Mouse (Mus musculus) megakaryocyte-erythroid progenitor cell, adult 5-6 weeks (primary cell): ENCODE results near the gene Olfr469. TPM values are rescaled to one million over a fixed set of nuclear protein-coding genes. Genes with fewer than 3 reads are reported as not detected.
"Not testable (repeated sequence)": the region's sequence is repeated elsewhere in the genome, so short reads cannot be mapped to it uniquely, and the experiment has no call there.

Experiments
- ATAC-seq: replicated peaks from 2 replicates; pipeline ENCODE4 v1.8.0; 2016; ENCODE audit warnings: mild to moderate bottlenecking, inconsistent platforms; ENCODE audit not compliant: severe bottlenecking, poor library complexity, low FRiP score, low TSS enrichment
- total RNA-seq, 2 experiments: library from RNA; stranded (forward) in 1 of 2; stranded (reverse) in 1 of 2; fragments of 200-1000, 215-1000 nt in 1 of 2; fragments of >200 nt in 1 of 2; fragmentation: Nextera tagmentation in 1 of 2; gene quantifications; 2 replicates each; pipeline ENCODE4 v1.2.3; 2014 to 2017

The Olfr469 gene
- total RNA-seq (2014; fragmentation: Nextera tagmentation) (not detected in 2 replicates), total RNA-seq (2017) (not detected in 2 replicates)

DNA sequence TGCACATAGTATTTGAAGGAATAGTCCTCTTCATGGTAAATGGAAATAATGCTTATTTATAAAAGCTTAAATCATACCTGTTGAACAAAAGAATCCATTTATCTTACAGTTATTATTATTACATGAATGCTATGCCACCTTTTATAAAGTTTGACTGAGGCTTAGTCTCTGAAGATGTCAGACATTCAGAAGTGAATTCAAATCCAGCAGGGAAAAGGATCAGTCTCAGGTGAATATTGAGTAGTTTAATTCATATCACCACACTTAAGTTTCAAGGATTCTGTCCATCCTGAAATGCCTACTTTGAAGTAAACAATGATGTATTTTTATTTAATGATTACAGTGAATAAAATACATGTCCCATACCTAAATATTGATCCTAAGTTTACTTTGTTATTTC is at the start of gene Olfr469:
Olfr469 (minus strand) TSS at position 101 of the 400 bp plus-strand sequence.
- ATAC-seq = not testable (repeated sequence)

DNA sequence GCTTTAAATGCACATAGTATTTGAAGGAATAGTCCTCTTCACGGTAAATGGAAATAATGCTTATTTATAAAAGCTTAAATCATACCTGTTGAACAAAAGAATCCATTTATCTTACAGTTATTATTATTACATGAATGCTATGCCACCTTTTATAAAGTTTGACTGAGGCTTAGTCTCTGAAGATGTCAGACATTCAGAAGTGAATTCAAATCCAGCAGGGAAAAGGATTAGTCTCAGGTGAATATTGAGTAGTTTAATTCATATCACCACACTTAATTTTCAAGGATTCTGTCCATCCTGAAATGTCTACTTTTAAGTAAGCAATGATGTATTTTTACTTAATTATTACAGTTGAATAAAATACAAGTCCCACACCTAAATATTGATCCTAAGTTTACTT is 22.0 kb upstream of the Olfr469 start, which contains the start of gene Olfr470:
Olfr470 (minus strand) TSS at position 101 of the 400 bp plus-strand sequence.
- not testable (repeated sequence) for ATAC-seq

DNA sequence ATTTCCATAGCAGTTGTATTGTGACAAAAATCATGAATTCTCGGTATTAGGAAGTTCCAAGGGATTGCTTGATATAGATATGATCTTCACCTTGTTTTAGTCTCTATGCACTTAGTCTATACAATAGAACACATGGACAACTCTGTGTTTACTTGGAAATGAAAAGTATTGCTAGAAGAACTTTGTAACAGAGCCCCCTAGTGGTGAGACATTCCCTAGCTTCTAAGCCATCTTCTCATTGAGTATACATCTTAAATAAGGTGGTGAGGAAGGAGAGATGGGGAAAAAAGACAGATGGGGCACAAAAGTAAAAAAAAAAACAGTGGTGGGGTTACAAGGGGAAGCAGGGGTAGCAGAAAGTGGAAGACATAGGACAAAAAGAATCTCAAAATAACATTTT is 16.4 kb upstream of the Olfr469 start:
- no peak for ATAC-seq

DNA sequence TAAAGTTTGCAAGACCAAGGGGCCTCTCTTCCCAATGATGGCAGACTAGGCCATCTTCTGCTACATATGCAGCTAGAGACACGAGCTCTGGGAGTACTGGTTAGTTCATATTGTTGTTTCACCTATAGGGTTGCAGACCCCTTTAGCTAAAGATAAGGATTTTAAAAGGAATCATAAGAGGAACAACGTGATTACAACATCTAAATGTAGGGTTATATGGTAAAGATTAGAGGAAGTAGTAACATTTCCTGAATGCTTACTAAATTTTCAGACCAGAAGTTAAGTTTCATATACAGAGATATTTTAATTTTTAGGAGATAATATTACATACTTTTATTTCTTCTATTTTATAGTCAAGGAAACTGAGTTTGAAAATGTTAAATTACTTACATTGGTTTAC is 1.5 kb downstream of the Olfr469 start:
- ATAC-seq = not testable (repeated sequence)

DNA sequence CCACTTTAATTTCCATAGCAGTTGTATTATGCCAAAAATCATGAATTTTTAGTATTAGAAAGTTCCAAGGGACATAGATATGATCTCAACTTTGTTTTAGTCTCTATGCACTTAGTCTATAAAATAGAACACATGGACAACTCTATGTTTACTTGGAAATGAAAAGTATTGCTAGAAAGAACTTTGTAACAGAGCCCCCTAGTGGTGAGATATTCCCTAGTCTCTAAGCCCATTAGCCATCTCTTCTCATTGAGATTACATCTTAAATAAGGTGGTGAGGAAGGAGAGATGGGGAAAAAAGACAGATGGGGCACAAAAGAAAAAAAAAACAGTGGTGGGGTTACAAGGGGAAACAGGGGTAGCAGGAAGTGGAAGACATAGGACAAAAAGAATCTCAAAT is 5.9 kb downstream of the Olfr469 start:
- no peak for ATAC-seq

DNA sequence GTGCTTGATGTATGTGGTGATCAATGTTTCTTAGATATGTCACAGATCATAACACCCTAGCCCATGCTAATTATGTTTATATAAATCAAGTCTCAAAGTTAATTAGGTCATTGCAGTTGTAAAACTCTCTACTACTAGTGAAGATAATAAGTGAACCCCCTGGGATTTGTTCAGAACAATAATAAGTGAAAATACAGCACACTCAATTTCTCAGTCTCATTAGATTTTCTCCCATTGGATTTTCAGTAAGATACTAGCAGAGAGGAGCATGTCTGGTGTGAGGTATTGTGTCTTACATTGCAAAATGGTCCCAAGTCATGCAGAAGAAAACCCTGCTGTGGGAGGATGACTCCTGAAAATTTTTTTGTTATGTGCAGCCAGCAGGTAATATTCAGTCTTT is 13.4 kb downstream of the Olfr469 start, which contains the start of gene Olfr467:
Olfr467 (plus strand) TSS at position 301 of the 400 bp plus-strand sequence.
- ATAC-seq = no peak

DNA sequence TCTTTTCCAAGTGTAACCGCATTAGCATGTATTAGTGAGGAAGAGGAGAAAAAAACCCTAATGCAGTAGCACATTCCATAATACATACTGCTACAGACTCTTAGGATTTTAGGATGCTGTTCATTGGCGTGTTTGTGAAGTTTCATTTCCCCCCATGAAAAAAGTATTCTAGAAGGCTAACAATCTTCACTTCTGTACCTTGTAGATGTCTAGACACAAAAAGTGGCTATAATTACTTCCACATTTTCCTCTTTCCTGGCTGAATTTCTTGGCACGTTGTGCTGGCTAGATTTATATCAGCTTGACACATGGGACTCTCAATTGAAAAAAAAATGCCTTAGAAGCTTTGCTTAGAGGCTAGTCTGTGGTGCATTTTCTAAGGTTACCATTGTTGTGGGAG is 23.2 kb downstream of the Olfr469 start:
- no peak for ATAC-seq

DNA sequence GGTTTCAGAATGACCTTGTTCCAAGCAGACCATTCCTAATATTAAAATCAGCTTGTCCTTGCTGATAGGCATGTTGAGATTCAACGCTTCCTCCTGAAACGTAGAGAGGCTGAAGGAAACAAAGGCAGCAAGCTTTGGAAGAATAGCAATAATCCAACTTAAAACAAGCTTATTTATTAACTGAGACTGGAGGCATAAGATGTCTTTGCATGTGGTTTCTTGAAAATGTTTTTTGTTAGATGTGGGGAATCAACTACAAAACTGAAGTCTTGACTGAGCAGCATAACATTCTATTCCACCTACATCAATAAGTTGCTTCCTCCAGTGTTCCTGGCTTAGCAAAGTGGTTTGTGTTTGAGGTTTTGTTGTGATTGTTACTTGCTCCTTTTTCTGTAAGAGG is 24.2 kb downstream of the Olfr469 start, which contains the start of gene Ovch2:
Ovch2 (minus strand) TSS at position 101 of the 400 bp plus-strand sequence.
- no peak for ATAC-seq

DNA sequence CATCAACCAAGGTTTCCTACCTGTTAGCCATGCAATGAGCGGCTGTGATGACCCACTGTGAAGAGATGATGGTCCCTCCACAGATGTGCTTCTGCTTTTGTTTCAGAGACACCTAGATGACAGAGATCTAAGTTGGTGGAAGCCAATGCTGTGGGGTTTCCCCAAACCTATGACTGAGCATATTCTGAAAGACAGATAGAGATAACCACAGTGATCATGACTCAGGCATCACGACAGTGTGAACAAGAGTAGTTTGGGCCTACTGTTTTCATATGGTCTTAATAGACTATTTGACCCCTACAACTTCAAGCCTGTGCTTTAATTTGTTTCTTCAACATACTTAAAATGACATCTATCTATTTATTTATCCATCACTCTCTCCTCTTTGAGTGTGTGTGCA is 28.8 kb downstream of the Olfr469 start:
- ATAC-seq = no peak

DNA sequence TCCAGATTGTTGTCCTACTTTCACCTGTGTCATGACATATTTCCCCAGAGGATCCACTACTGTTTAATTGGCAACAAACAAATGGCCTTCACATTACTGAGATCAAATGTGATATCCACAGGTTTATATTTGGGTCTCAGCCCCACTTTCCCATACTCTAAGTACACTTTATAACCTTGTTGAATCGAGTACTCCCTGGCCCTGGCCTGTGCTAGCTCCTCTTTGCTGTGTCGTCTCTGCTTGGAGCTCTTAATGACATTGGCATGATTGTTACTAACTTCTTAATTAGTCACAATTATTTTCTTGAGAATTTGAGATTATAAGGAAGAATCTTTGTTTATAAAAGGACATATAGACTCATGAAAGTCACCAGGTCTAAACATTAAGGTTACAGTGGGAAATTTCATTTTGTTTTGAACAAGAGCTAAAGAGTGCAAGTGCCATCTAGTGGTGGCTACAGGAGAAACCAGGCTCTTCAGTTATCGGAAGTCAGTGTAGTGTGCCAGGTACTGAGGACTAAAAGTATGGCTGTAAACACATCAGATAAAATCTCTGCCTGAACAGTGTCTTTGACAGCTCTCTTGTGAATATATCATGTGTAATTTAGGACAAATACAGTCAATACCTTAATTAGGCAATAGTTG is 37.2 kb downstream of the Olfr469 start:
- peak; percentile 80 for ATAC-seq

DNA sequence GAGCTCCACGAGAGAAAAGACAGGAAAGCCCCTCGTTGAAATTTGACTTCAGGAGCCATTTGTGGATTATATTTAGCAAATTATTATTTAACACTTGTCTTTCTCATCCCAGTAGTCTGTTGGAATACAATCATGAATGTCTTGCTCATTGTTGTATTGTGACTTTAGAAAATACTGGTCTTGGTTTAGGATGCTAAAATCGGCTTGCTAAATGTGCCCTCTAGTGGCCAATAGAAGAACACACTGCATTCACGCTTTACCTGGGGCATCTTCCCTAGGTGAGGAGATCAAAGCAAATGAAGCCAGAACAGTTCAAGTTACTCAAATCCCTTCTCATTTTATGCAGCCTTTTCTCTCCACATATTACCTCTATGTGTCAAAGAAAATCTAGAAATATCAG is 45.7 kb downstream of the Olfr469 start:
- no peak; the same call in 1 of the 2 replicates for ATAC-seq

DNA sequence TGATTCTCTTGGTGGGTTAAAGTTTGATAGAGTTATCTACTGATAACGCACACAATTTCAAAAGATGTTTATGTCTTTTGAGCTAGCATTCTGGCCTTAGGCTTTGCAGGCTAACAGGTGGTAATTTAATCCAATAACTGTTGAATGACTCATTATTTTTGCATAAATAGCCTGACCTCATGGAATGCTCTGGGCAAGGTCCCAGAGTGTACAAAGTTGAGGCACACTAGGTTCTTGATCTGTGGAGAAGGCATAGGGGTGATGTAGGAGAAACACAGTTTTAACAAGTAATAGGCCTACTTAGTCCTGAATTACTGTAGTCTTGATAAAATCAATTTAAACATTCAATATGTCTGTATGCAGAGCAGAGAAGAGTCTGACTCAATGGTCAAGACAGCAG is 47.1 kb downstream of the Olfr469 start:
- no peak for ATAC-seq

DNA sequence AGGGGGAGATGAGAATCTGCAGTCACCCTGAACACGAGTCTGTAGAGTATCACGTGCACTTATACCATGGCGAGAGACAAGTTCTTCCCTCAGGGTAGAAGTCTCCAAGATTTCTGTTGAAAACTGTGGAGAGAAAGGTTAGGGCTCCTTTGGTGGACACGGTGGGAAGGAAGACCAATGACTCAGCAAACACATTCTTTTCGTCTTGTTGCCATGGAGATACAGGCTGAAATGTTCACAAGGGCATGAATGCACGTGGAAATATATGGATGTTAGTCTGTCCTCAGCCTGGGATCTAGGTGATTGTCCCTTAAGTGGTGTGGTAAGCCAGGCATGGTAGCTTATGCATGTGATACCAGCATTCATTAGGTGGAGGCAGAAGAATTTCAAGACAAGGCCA is 54.5 kb downstream of the Olfr469 start:
- ATAC-seq = no peak

Other genes with a start within 250 kb of the Olfr469 start
- gene Ppfibp2, start 230.3 kb downstream of the Olfr469 start, total RNA-seq (2014; fragmentation: Nextera tagmentation) = 0.66 and 1.5 TPM in 2 replicates
- 1.0 and 3.6 TPM in 2 replicates for gene Ppfibp2, start 230.3 kb downstream of the Olfr469 start, total RNA-seq (2017)
- not detected in 2 replicates for gene 5330417H12Rik, start 200.4 kb downstream of the Olfr469 start, total RNA-seq (2014; fragmentation: Nextera tagmentation)
- gene 5330417H12Rik, start 200.4 kb downstream of the Olfr469 start, total RNA-seq (2017) = not detected in 2 replicates
- gene Cyb5r2, start 67.5 kb downstream of the Olfr469 start, total RNA-seq (2014; fragmentation: Nextera tagmentation) = not detected in 2 replicates
- not detected in 2 replicates for gene Cyb5r2, start 67.5 kb downstream of the Olfr469 start, total RNA-seq (2017)
- not detected in 2 replicates for gene Ovch2, start 24.3 kb downstream of the Olfr469 start, total RNA-seq (2014; fragmentation: Nextera tagmentation)
- gene Ovch2, start 24.3 kb downstream of the Olfr469 start, total RNA-seq (2017) = not detected in 2 replicates
- not detected in 2 replicates for gene Olfr467, start 13.3 kb downstream of the Olfr469 start, total RNA-seq (2014; fragmentation: Nextera tagmentation)
- gene Olfr467, start 13.3 kb downstream of the Olfr469 start, total RNA-seq (2017) = not detected in 2 replicates
- not detected in 2 replicates for gene Olfr470, start 21.9 kb upstream of the Olfr469 start, total RNA-seq (2014; fragmentation: Nextera tagmentation)
- not detected in 2 replicates for gene Olfr470, start 21.9 kb upstream of the Olfr469 start, total RNA-seq (2017)
- gene Olfr472, start 72.4 kb upstream of the Olfr469 start, total RNA-seq (2014; fragmentation: Nextera tagmentation) = not detected in 2 replicates
- not detected in 2 replicates for gene Olfr472, start 72.4 kb upstream of the Olfr469 start, total RNA-seq (2017)
- gene Olfr473, start 104.9 kb upstream of the Olfr469 start, total RNA-seq (2014; fragmentation: Nextera tagmentation) = not detected in 2 replicates
- not detected in 2 replicates for gene Olfr473, start 104.9 kb upstream of the Olfr469 start, total RNA-seq (2017)
- gene Olfr474, start 129.1 kb upstream of the Olfr469 start, total RNA-seq (2014; fragmentation: Nextera tagmentation) = not detected in 2 replicates
- gene Olfr474, start 129.1 kb upstream of the Olfr469 start, total RNA-seq (2017) = not detected in 2 replicates
- not detected in 2 replicates for gene Olfr476, start 139.3 kb upstream of the Olfr469 start, total RNA-seq (2014; fragmentation: Nextera tagmentation)
- not detected in 2 replicates for gene Olfr476, start 139.3 kb upstream of the Olfr469 start, total RNA-seq (2017)
- not detected in 2 replicates for gene Olfr477, start 161.2 kb upstream of the Olfr469 start, total RNA-seq (2014; fragmentation: Nextera tagmentation)
- gene Olfr477, start 161.2 kb upstream of the Olfr469 start, total RNA-seq (2017) = not detected in 2 replicates
- not detected in 2 replicates for gene Olfr478, start 208.4 kb upstream of the Olfr469 start, total RNA-seq (2014; fragmentation: Nextera tagmentation)
- not detected in 2 replicates for gene Olfr478, start 208.4 kb upstream of the Olfr469 start, total RNA-seq (2017)
- gene Olfr479, start 225.2 kb upstream of the Olfr469 start, total RNA-seq (2014; fragmentation: Nextera tagmentation) = not detected in 2 replicates
- not detected in 2 replicates for gene Olfr479, start 225.2 kb upstream of the Olfr469 start, total RNA-seq (2017)
- gene Olfr480, start 241.8 kb upstream of the Olfr469 start, total RNA-seq (2014; fragmentation: Nextera tagmentation) = not detected in 2 replicates
- gene Olfr480, start 241.8 kb upstream of the Olfr469 start, total RNA-seq (2017) = not detected in 2 replicates